Mouse (Mus musculus): ENCODE results near the gene Siva1.

The Siva1 gene

GRCm38 (mm10) chr12:112644180-112644854, at the start of gene Siva1:
Gene Siva1 (plus strand): TSS chr12:112644679.
- peak; percentile 100 for DNase-seq (ENCODE audit: low spot score)

GRCm38 (mm10) chr12:112594989-112595388, 49.5 kb upstream of the Siva1 start:
- no peak for DNase-seq (ENCODE audit: low spot score)

DNA sequence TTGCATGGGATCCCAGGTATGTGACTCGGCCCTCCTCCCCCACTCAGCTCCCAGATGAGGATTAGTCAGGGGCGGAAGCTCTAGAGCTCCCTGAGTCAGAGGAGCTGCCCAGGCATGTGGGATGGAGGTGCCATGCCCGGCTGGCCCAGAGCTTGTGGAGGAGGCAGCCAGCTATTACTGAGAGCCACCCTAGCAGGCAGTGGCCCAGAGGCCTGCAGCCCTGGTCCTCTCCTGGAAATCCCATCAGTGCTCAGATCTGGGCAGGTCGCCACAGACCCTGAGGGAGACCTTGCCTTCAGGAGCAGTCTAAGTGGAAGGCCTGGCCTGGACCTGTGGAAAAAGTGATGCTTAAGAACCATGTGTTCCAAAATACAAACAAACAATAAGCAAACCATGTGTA, 48.9 kb upstream of the Siva1 start:
- DNase-seq (ENCODE audit: low spot score) = no peak

- no peak for DNase-seq (ENCODE audit: low spot score)
Observed at GRCm38 (mm10) chr12:112596454-112596853, 48.0 kb upstream of the Siva1 start.

DNA sequence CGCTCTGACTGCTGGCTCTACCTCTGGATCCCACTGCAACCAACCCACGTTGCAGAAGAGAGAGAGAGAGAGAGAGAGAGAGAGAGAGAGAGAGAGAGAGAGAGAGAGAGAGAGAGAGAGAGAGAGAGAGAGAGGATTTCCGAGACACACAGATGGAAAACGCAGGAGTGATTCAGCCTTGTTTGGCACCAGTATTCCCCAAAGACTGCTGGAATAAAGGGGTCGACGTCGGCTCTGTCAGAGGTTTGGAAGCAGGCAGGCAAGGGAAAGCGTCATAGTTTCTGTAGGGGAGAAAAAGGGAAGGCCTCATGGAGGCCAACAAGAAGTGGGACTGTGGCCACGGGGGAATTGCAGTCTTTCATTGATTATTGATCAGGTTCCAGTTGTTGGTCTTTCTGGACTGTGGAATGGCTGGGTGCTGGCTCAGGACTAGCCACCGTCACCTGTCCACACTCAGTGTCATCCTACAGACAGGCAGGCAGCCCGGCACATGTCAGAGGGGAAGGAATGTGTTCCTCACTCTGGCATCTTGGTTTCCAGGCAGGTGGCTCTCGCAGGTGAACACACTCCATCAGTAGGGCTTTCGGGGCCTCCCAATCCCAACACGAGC, 47.5 kb upstream of the Siva1 start:
- DNase-seq (ENCODE audit: low spot score) = no peak

DNA sequence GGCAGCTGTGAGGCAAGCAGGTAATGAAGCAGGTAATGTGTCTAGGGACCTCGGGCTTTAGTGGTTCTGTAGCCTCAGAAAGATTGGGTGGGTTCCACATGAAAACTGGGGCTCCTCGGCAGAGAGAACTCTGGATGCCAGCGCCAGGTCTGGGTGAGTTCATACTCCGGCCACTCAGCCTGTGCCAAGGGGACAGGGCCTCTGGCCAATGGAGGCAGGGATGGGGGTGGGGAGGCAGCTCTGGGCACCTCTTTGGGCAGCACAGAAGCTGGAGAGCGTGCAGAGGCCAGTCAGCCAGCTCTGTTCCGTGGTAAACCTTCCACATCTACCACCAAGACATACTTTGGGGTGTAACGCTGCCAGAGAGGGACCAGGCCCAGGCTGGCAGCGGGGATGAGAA, 46.9 kb upstream of the Siva1 start:
- DNase-seq (ENCODE audit: low spot score) = no peak

DNA sequence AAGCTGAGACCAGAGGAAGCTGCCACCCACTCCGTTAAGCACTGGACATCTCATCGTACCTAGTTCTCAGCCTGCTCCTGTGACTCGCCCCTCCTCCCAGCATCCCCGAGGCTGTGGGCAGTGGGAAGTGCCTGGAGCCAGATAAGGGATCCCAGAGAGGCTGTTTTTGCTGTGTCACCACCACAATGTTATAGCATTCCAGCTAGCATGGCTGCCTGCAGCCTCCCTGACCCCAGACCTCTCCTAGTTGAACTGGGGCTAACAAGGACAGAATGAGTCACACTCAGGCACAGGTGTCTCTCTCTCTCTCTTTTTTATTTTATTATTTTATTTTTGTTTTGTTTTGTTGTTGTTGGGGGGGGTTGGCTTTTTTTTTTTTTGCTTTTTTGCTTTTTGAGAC, 45.3 kb upstream of the Siva1 start:
- peak; percentile 45 for DNase-seq (ENCODE audit: low spot score)

DNA sequence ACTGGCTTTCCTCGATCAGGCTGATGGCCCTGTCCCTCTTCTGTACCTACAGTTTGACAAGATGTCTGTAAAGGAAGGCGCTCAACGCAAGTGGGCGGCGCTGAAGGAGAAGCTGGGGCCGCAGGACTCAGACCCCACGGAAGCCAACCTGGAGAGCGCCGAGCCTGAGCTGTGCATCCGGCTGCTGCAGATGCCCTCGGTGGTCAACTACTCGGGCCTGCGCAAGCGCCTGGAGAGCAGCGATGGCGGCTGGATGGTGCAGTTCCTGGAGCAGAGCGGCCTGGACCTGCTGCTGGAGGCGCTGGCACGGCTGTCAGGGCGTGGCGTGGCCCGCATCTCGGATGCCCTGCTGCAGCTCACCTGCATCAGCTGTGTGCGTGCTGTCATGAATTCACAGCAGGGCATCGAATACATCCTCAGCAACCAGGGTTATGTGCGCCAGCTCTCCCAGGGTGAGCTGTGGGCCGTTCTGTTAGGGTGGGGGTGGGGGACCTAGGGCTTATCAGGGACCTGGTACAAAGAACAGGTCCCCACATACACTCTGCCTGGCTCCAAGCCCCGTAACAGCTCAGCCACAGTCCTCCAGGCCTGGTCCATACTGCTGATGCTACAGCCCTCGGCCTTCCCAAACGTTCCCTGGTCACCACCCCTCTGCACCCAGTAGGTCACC, 44.4 kb upstream of the Siva1 start:
- no peak for DNase-seq (ENCODE audit: low spot score)

- no peak for DNase-seq (ENCODE audit: low spot score)
Observed at GRCm38 (mm10) chr12:112604022-112604421, 40.5 kb upstream of the Siva1 start.

GRCm38 (mm10) chr12:112604709-112605649, 39.5 kb upstream of the Siva1 start:
- peak; percentile 43 for DNase-seq (ENCODE audit: low spot score)

- no peak for DNase-seq (ENCODE audit: low spot score)
Observed at GRCm38 (mm10) chr12:112605766-112606165, 38.7 kb upstream of the Siva1 start.

DNA sequence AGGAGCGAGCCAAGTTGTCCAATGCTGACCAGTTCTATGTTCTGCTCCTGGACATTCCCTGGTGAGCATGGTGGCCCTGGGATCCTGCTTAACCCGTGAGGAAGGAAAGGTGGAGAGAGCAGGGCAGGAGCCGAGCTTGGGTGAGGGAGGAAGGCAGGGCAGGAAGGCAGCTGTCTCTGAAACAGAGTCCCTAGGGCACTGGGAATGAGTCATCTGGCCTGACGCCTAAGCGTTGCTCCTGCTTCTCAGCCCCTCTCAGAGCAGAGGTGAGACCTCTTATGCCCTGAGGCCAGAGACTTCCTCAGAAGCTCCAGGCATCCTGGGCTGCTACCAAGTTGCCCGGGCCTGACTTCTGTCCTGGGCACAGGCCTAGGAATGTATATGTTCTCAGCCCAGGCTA, 37.5 kb upstream of the Siva1 start:
- DNase-seq (ENCODE audit: low spot score) = no peak

GRCm38 (mm10) chr12:112609031-112609430, 35.4 kb upstream of the Siva1 start:
- no peak for DNase-seq (ENCODE audit: low spot score)

DNA sequence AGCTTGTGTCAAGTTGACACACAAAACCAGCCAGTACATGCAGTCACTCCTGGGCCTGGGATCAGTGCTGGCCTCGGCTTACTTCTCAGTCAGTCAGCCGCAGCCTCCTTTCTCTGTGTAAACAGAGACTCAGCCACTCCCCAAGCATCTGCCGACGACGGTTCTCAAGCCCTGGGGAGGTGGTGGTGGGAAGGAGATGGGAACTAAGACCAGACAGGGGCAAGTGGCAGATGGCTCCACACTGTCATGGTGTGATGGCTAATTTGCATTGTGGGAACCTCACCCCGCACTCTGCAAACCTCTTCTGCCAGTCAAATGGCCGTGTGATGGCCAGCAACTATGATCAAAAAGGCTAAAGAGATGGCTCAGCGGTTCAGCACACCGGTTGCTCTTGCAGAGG, 27.8 kb upstream of the Siva1 start:
- DNase-seq (ENCODE audit: low spot score) = no peak

DNA sequence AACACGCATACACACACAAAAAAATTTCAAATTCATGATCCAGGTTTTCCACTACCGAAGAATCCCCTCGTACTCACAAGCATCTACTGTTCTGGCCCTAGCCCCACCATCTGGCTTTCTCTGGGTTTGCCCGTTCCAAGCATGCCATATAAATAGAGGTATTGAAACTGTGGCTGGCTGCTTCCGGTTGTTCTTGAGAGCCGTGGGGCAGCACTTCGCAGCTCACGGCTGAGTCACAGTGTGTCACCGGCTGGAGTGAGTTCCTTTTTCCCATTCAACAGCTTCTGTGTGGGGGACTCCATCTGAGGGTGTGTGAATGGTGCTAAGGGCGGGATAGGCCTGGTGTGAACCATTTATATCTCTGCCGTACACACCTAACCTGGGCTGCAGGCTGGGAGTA, 27.3 kb upstream of the Siva1 start:
- no peak for DNase-seq (ENCODE audit: low spot score)

GRCm38 (mm10) chr12:112617898-112618380, 26.5 kb upstream of the Siva1 start:
- peak; percentile 36 for DNase-seq (ENCODE audit: low spot score)

DNA sequence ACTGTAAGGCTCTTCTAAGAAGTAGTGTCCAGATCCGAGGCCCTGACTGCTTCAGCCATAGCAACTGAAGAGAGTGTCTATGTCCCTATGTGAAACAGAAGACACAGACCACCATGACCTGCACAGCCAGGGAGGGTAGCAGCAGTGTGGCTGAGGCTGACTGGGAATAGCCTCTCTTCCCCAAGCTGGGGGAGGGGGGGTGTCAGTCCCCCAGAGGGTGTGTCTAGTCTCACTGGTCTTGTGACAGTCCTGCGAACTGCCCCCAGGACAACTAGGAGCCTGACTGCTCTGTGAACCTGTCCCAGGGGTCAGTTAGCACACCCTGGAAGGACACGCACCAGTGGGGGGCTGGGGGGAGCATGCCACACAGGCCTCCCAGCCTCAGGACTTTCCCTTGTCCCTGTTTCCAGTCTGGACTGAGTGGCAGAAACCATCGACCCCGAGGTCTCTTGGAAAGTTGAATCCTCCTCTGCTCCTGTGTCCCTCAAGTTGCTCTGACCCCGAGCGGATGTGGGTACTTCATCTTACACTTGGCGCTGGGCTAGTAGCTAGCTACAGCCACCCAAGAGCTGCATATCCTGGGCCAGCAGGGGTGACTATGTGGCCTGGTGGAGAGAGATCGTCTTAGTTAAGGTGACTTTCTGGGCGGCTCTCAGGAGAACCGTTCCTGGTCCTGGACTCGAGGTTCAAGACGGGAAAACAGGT, 25.3 kb upstream of the Siva1 start:
- DNase-seq (ENCODE audit: low spot score) = no peak

DNA sequence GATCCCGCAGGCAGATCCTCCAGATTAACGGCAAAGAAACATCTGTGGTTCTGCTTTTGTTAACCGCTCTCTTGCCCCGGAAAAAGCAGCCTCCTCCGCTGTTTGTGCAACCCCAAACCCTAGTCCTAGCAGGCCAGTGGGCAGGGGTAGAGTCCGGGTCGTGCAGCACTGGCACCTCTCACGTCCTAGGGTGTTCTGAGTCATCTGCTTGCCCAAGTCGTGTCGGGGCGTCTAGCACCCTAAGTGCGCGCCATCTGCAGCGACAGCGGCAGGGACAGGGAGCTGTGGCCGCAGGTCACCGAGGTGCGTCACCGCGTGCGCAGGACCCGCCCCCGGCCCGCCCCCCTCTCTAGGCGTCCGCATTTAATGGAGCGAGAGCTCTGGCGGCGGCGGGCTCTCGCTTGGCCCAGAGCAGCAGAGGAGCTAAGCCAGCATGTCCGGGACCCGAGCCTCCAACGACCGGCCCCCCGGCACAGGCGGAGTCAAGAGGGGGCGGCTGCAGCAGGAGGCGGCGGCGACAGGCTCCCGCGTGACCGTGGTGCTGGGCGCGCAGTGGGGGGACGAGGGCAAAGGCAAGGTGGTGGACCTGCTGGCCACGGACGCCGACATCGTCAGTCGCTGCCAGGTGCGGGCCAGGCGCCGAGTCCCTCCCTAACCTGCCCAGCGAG, 24.7 kb upstream of the Siva1 start, which contains the start of gene Adssl1:
Gene Adssl1, plus strand, starts transcription at position 360 of the 668 bp plus-strand sequence.
- DNase-seq (ENCODE audit: low spot score) = peak; percentile 61

GRCm38 (mm10) chr12:112620354-112621061, 24.0 kb upstream of the Siva1 start:
- no peak for DNase-seq (ENCODE audit: low spot score)

DNA sequence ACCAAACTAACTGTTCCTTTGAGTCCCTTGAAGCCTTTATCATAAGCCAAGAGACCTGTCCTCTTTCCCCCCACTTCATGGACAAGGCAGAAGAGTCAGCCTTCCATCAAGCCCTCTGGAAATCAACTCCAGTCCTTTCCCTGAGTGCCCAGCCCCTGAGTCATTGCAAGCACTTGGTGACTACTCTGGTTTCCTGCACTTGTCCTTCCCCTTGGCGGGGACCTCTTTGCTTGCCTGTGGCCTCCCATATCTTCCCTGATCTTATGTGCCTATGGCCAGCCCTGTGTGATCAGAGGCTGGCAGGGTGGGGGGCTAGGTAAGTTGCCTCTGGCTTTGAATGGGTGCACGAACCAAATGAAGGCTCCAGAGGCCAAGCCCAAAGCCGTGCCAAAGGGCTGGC, 22.6 kb upstream of the Siva1 start:
- DNase-seq (ENCODE audit: low spot score) = no peak

Measured in yolk sac, embryonic 10.5 days (tissue).